Mouse (Mus musculus) heart, embryonic 12.5 days (tissue): ENCODE data around the gene H3f3a. TPM values are rescaled to one million over a fixed set of nuclear protein-coding genes. Genes with fewer than 3 reads are reported as not detected.

Experiments used
- ATAC-seq: fragments of 200-750 bp; cut with Nextera tagmentation; 2 replicates; pipeline ENCODE4 v1.8.0; 2017; ENCODE audit warnings: moderate TSS enrichment, moderate library complexity; ENCODE audit not compliant: insufficient number of reproducible peaks, low FRiP score
- H3K27ac ChIP-seq: fragments of 300-500 bp; sonication (generic); 2 replicates; pipeline ENCODE4 v1.5.1; 2016; ENCODE audit warnings: mild to moderate bottlenecking, moderate library complexity; ENCODE audit not compliant: poor library complexity, severe bottlenecking
- H3K27me3 ChIP-seq: fragments of 300-500 bp; sonication (generic); replicated peaks from 2 replicates; pipeline ENCODE4 v1.6.1; 2016; ENCODE audit warnings: mild to moderate bottlenecking, moderate library complexity
- H3K36me3 ChIP-seq: fragments of 300-500 bp; sonication (generic); 2 replicates; pipeline ENCODE4 v1.6.1; 2016; ENCODE audit warnings: mild to moderate bottlenecking, moderate library complexity
- H3K4me1 ChIP-seq: fragments of 300-500 bp; sonication (generic); replicated peaks from 2 replicates; pipeline ENCODE4 v1.6.1; 2016; ENCODE audit warnings: mild to moderate bottlenecking
- H3K4me2 ChIP-seq: fragments of 300-500 bp; sonication (generic); 2 replicates; pipeline ENCODE4 v1.6.1; 2016; ENCODE audit warnings: mild to moderate bottlenecking, moderate library complexity
- H3K4me3 ChIP-seq: fragments of 300-500 bp; sonication (generic); 2 replicates; pipeline ENCODE4 v1.5.1; 2016; ENCODE audit warnings: mild to moderate bottlenecking
- H3K9ac ChIP-seq: fragments of 300-500 bp; sonication (generic); 2 replicates; pipeline ENCODE4 v1.6.1; 2016; ENCODE audit warnings: mild to moderate bottlenecking, moderate library complexity
- H3K9me3 ChIP-seq: fragments of 300-500 bp; sonication (generic); replicated peaks from 2 replicates; pipeline ENCODE4 v1.6.1; 2016; ENCODE audit warnings: mild to moderate bottlenecking, moderate library complexity
- WGBS: fragments of 180-500 bp; shearing (Covaris S2); methylation state at CpG from one replicate; pipeline ENCODE4 v1.1.7; 2016; 5-methylcytosine and 5-hydroxymethylcytosine counted together
- polyA plus RNA-seq: library from polyadenylated mRNA; unstranded; fragments of >200 nt; fragmentation: Nextera tagmentation; extraction: Ambion mirVana; gene quantifications from 2 replicates; pipeline ENCODE4 v1.2.1, GENCODE M21; 2016

The H3f3a gene
- polyA plus RNA-seq, 1 experiment from 2014 or later, result 1,670 TPM

- H3K36me3 ChIP-seq, result no peaks in the 10 kb centered on the region
- H3K4me3 ChIP-seq, result no peak overlapping the region
- H3K27me3 ChIP-seq, result no peaks in the 10 kb centered on the region; the same call in 1 of the 2 replicates
- H3K27ac ChIP-seq, result no peak overlapping the region
- 68% methylated on average over 5 of the region's 5 CpGs for WGBS
- H3K4me2 ChIP-seq, result no peak overlapping the region
- no peak overlapping the region for H3K9ac ChIP-seq
- H3K4me1 ChIP-seq, result peaks cover 27% of the 10 kb centered on the region
- ATAC-seq, result no peak
- peaks cover 6% of the 10 kb centered on the region; the same call in 1 of the 2 replicates for H3K9me3 ChIP-seq
These were observed 42.4 kb downstream of the H3f3a start for GRCm38 (mm10) chr1:180771306-180771705.

- ATAC-seq, result peak; percentile 89
- Histone ChIP-seq H3K9ac (peak overlapping the region; percentile 78), H3K27me3 (no peaks in the 10 kb centered on the region; the same call in 1 of the 2 replicates), H3K9me3 (no peaks in the 10 kb centered on the region), H3K4me2 (peak overlapping the region; percentile 80), H3K36me3 (no peaks in the 10 kb centered on the region), H3K27ac (peak overlapping the region; percentile 17; the same call in 1 of the 2 replicates), H3K4me1 (peaks cover 15% of the 10 kb centered on the region), H3K4me3 (peak overlapping the region; percentile 58)
- 2% methylated on average over 37 of the region's 37 CpGs for WGBS
These were observed 45.2 kb downstream of the H3f3a start for GRCm38 (mm10) chr1:180768334-180769168.

GRCm38 (mm10) chr1:180767541-180768333 is 46.0 kb downstream of the H3f3a start:
- Histone ChIP-seq H3K9ac (peak overlapping the region; percentile 78), H3K36me3 (no peaks in the 10 kb centered on the region), H3K27ac (no peak overlapping the region; the same call in 1 of the 2 replicates), H3K9me3 (no peaks in the 10 kb centered on the region), H3K4me2 (peak overlapping the region; percentile 80), H3K4me3 (peak overlapping the region; percentile 58), H3K27me3 (peaks cover 3% of the 10 kb centered on the region; the same call in 1 of the 2 replicates), H3K4me1 (peaks cover 21% of the 10 kb centered on the region)
- ATAC-seq, result peak; percentile 17; the same call in 1 of the 2 replicates
- 17% methylated on average over 10 of the region's 10 CpGs for WGBS

- H3K9ac ChIP-seq, result no peak overlapping the region
- H3K4me2 ChIP-seq, result no peak overlapping the region
- no peaks in the 10 kb centered on the region for H3K36me3 ChIP-seq
- no peak overlapping the region for H3K27ac ChIP-seq
- WGBS, result 55% methylated on average over 5 of the region's 5 CpGs
- H3K27me3 ChIP-seq, result peaks cover 4% of the 10 kb centered on the region; the same call in 1 of the 2 replicates
- peaks cover 21% of the 10 kb centered on the region for H3K4me1 ChIP-seq
- no peak overlapping the region for H3K4me3 ChIP-seq
- no peak for ATAC-seq
- H3K9me3 ChIP-seq, result no peaks in the 10 kb centered on the region
These were observed 47.2 kb downstream of the H3f3a start for GRCm38 (mm10) chr1:180766557-180766956.

GRCm38 (mm10) chr1:180765393-180765792 is 48.4 kb downstream of the H3f3a start:
- Histone ChIP-seq H3K27ac (no peak overlapping the region), H3K4me3 (no peak overlapping the region), H3K4me1 (peaks cover 21% of the 10 kb centered on the region), H3K9me3 (no peaks in the 10 kb centered on the region), H3K27me3 (0 out of 2 replicates have a peak, but pooled peaks cover 4% of the 10 kb centered on the region), H3K36me3 (no peaks in the 10 kb centered on the region), H3K9ac (no peak overlapping the region), H3K4me2 (no peak overlapping the region)
- WGBS, result 81% methylated on average over 5 of the region's 5 CpGs
- no peak for ATAC-seq

- ATAC-seq, result peak; percentile 57; the same call in 1 of the 2 replicates
- Histone ChIP-seq H3K36me3 (no peaks in the 10 kb centered on the region), H3K4me3 (peak overlapping the region; percentile 47), H3K27me3 (0 out of 2 replicates have a peak, but pooled peaks cover 4% of the 10 kb centered on the region), H3K9me3 (no peaks in the 10 kb centered on the region), H3K9ac (peak overlapping the region; percentile 62), H3K27ac (no peak overlapping the region), H3K4me2 (peak overlapping the region; percentile 87), H3K4me1 (peaks cover 19% of the 10 kb centered on the region)
- WGBS, result 2% methylated on average over 11 of the region's 11 CpGs
These were observed 49.9 kb downstream of the H3f3a start for GRCm38 (mm10) chr1:180763828-180764227.

GRCm38 (mm10) chr1:180763307-180763706 is 50.4 kb downstream of the H3f3a start:
- Histone ChIP-seq H3K27ac (no peak overlapping the region), H3K36me3 (no peaks in the 10 kb centered on the region), H3K4me3 (peak overlapping the region; percentile 47), H3K9me3 (no peaks in the 10 kb centered on the region), H3K4me2 (peak overlapping the region; percentile 87), H3K4me1 (peaks cover 17% of the 10 kb centered on the region), H3K9ac (peak overlapping the region; percentile 62), H3K27me3 (0 out of 2 replicates have a peak, but pooled peaks cover 4% of the 10 kb centered on the region)
- ATAC-seq, result peak; percentile 13; the same call in 1 of the 2 replicates
- WGBS, result 8% methylated on average over 14 of the region's 14 CpGs

- WGBS, result 75% methylated on average over 8 of the region's 8 CpGs
- no peak for ATAC-seq
- Histone ChIP-seq H3K9me3 (no peaks in the 10 kb centered on the region), H3K27me3 (0 out of 2 replicates have a peak, but pooled peaks cover 4% of the 10 kb centered on the region), H3K4me3 (no peak overlapping the region), H3K27ac (no peak overlapping the region), H3K9ac (no peak overlapping the region), H3K4me2 (peak overlapping the region; percentile 87; the same call in 1 of the 2 replicates), H3K4me1 (peaks cover 13% of the 10 kb centered on the region), H3K36me3 (no peaks in the 10 kb centered on the region)
These were observed 51.1 kb downstream of the H3f3a start for GRCm38 (mm10) chr1:180762679-180763078.

GRCm38 (mm10) chr1:180762180-180762579 is 51.6 kb downstream of the H3f3a start:
- WGBS, result 72% methylated on average over 11 of the region's 11 CpGs
- H3K27ac ChIP-seq, result no peak overlapping the region
- H3K4me2 ChIP-seq, result no peak overlapping the region
- no peak overlapping the region for H3K4me3 ChIP-seq
- no peak overlapping the region for H3K9ac ChIP-seq
- H3K36me3 ChIP-seq, result no peaks in the 10 kb centered on the region
- ATAC-seq, result no peak
- H3K27me3 ChIP-seq, result 0 out of 2 replicates have a peak, but pooled peaks cover 4% of the 10 kb centered on the region
- no peaks in the 10 kb centered on the region for H3K9me3 ChIP-seq
- 0 out of 2 replicates have a peak, but pooled peaks cover 8% of the 10 kb centered on the region for H3K4me1 ChIP-seq

- Histone ChIP-seq H3K4me1 (0 out of 2 replicates have a peak, but pooled peaks cover 1% of the 10 kb centered on the region), H3K27me3 (0 out of 2 replicates have a peak, but pooled peaks cover 4% of the 10 kb centered on the region), H3K9me3 (no peaks in the 10 kb centered on the region), H3K4me3 (no peak overlapping the region), H3K9ac (no peak overlapping the region), H3K4me2 (no peak overlapping the region), H3K36me3 (peaks cover 21% of the 10 kb centered on the region), H3K27ac (no peak overlapping the region)
- WGBS, result 90% methylated on average over 7 of the region's 7 CpGs
- no peak for ATAC-seq
These were observed 55.7 kb downstream of the H3f3a start for GRCm38 (mm10) chr1:180757956-180758520.
